Mouse (Mus musculus): ENCODE measurements around the gene 1700123O20Rik. TPM values are rescaled to one million over a fixed set of nuclear protein-coding genes. Genes with fewer than 3 reads are reported as not detected.

Gene 1700123O20Rik
- 63.8 TPM for polyA plus RNA-seq (2017; shearing (Covaris generic))

DNA sequence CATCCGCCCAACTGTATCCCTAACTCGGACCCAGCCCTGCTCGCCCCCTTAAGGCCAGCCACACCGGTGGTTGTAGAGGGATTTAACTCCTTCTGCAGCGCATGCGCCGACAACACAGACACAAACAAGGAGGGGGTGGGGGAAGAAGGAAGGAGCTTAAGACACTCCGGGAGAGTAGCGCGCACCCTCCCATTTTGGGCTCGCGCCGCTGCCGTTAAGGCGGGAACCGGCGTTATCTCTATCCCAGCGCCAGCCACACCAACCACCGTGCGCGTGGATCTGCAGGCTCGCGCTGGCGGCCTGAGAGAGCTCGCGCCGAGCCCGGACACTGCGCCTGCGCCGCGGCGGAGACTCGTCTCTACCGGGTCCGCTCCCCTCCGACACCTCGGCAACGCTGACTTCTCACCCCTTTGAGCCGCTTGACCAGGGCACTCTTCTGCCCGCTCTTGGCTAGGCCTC, at the start of gene 1700123O20Rik:
TSS of gene 1700123O20Rik (plus strand) at position 154 of the 459 bp plus-strand sequence.

DNA sequence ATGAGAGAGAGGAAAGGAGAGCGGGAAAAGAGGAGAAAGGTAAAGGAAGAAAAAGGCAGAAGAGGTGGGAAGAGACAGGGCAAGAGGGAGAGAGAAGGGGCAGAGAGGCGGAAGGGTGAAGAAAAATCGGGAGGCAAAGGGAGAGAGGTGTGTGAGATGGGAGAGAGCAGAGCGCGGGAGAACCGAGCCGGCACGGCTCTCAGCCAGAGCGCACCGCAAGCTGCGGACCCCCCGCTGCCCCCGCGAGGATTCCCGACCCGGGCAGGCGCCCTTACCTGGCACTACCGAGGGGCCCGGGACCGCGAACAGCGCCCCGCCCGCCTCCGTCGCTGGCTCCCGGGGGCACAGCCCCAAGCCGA, 45.1 kb upstream of the 1700123O20Rik start, which contains the start of gene Gm17606:
TSS of gene Gm17606 (plus strand) at position 7 of the 359 bp plus-strand sequence.

DNA sequence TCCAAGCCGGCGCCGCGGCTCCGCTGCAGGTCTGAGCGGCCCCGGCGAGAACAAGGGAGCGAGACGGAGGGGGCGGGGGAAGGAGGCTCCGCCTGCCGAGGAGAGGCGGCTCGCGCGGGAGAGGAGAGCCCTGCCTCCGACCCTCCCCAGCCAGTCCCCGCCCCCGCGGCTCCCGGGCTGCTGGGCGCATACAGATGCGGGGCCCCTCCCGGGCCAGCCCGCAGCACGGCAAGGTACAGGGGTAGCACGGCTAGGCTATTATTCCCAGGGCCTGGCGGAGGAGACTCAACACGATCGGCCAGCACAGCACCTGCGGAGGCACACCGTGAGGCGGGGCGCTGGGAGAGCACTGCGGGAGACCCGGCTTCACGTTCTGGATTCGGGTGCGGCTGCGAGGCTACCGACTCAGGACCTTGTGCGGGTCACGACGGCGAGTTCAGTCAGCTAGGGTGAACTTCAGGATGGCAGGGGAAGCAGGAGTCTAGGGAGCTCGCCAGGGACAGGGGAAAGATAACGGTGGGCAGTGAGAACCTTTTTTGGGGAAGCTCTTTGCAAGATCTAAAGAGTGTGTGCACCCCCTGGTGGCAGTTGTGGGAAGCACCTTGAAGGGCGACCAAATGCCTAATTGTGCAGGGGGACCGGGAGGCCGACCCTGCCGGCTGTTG, 44.6 kb upstream of the 1700123O20Rik start, which contains the start of gene Cdh24:
TSS of gene Cdh24 (minus strand) at position 60 of the 665 bp plus-strand sequence.

DNA sequence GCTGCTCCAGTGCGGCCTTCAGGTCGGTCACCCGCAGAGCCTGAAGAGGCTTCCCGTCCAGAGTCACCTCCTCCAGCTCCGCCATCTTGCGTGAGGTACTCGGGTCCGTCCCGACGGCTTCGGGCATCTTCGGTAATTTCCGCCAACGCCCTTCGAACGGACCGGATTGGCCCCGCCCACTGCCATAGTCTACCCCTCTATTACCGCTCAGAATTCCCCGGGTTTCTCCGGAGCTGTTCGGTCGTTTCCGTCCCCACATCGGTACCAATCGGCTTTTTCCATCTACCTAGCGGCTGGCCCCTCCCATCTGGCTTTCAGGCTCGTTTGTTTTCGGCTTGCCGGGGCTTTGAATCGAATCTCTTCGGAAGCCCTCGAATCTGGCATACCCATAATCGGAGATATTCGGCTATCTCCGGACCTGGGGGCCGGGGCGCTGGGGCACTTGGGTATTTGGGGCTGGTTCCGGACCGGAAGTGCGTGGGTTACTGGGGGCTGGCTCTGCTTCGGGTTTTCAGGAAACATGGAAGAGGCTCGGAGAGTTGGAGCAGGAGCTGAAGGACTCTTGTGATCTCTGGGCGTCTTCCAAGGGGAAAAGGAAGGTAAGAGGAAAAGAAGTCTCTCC, 617 bp downstream of the 1700123O20Rik start, which contains the start of gene Acin1:
TSS of gene Acin1 (minus strand) at position 410 of the 622 bp plus-strand sequence.

DNA sequence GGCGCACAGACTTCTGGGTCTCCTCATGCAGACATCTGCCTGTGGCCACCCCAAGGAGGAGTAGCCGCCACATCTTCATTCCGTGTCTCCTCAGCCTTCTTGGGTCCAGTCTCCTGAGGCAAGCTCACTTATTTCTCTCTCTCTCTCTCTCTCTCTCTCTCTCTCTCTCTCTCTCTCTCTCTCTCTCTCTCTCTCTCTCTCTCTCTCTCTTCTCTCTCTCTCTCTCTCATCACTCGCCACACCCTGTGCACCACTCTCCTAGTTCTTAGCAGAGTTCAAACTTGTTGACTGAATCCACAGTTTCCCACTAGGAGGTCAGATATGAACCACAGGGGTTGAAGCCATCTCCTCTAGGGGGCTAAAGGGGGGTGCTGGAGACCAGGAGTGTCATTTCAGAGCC, 12.7 kb downstream of the 1700123O20Rik start, which contains the start of gene Gm29776:
TSS of gene Gm29776 (minus strand) at position 101 of the 400 bp plus-strand sequence.

DNA sequence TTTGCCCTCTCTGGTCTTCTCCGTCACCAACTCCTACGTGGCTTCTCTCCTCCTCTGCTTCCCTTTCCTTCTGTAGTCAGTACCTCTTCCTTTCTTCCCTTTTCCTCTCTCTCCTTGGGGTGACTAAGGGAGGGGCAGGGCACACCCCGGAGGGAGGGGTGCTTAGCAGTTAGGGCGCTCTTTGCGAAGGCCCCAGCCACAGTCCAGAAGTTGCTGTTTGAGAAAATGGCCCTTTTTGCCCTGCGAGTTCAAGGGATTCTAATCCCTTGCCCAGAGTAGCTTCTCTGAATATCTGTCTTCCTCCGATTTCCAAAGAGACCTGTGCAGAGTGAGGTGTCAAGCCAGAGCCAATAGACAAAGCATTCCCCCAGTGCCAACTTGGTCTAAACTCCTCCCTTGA, 26.1 kb downstream of the 1700123O20Rik start, which contains the start of gene Cebpe:
TSS of gene Cebpe (minus strand) at position 101 of the 400 bp plus-strand sequence.

Other genes starting within 250 kb of the 1700123O20Rik start
- gene Lrp10, start 222.1 kb upstream of the 1700123O20Rik start, polyA plus RNA-seq (2017; shearing (Covaris generic)), result 246 TPM
- gene Rem2, start 210.1 kb upstream of the 1700123O20Rik start, polyA plus RNA-seq (2017; shearing (Covaris generic)), result not detected
- 29.7 TPM for gene Prmt5, start 168.7 kb upstream of the 1700123O20Rik start, polyA plus RNA-seq (2017; shearing (Covaris generic))
- 31.6 TPM for gene Haus4, start 131.6 kb upstream of the 1700123O20Rik start, polyA plus RNA-seq (2017; shearing (Covaris generic))
- gene Ajuba, start 108.7 kb upstream of the 1700123O20Rik start, polyA plus RNA-seq (2017; shearing (Covaris generic)), result 0.40 TPM
- 1.2 TPM for gene 4931414P19Rik, start 80.2 kb upstream of the 1700123O20Rik start, polyA plus RNA-seq (2017; shearing (Covaris generic))
- gene Psmb5, start 68.2 kb upstream of the 1700123O20Rik start, polyA plus RNA-seq (2017; shearing (Covaris generic)), result 123 TPM
- gene Psmb11, start 64.8 kb upstream of the 1700123O20Rik start, polyA plus RNA-seq (2017; shearing (Covaris generic)), result 0.09 TPM
- gene Gm17606, start 45.3 kb upstream of the 1700123O20Rik start, polyA plus RNA-seq (2017; shearing (Covaris generic)), result not detected
- 2.3 TPM for gene Cdh24, start 44.9 kb upstream of the 1700123O20Rik start, polyA plus RNA-seq (2017; shearing (Covaris generic))
- 84.6 TPM for gene Acin1, start 715 bp downstream of the 1700123O20Rik start, polyA plus RNA-seq (2017; shearing (Covaris generic))
- gene Gm29776, start 12.6 kb downstream of the 1700123O20Rik start, polyA plus RNA-seq (2017; shearing (Covaris generic)), result 0.20 TPM
- not detected for gene Cebpe, start 26.0 kb downstream of the 1700123O20Rik start, polyA plus RNA-seq (2017; shearing (Covaris generic))
- gene Slc7a8, start 95.7 kb downstream of the 1700123O20Rik start, polyA plus RNA-seq (2017; shearing (Covaris generic)), result 0.09 TPM
- gene Rnf212b, start 127.9 kb downstream of the 1700123O20Rik start, polyA plus RNA-seq (2017; shearing (Covaris generic)), result not detected
- gene Homez, start 184.7 kb downstream of the 1700123O20Rik start, polyA plus RNA-seq (2017; shearing (Covaris generic)), result 5.7 TPM
- gene Ppp1r3e, start 191.3 kb downstream of the 1700123O20Rik start, polyA plus RNA-seq (2017; shearing (Covaris generic)), result 1.5 TPM
- gene Bcl2l2, start 197.2 kb downstream of the 1700123O20Rik start, polyA plus RNA-seq (2017; shearing (Covaris generic)), result not detected
- gene Gm20521, start 197.2 kb downstream of the 1700123O20Rik start, polyA plus RNA-seq (2017; shearing (Covaris generic)), result not detected
- gene Pabpn1, start 206.3 kb downstream of the 1700123O20Rik start, polyA plus RNA-seq (2017; shearing (Covaris generic)), result 162 TPM
- gene Slc22a17, start 226.9 kb downstream of the 1700123O20Rik start, polyA plus RNA-seq (2017; shearing (Covaris generic)), result 1.5 TPM
- 0.26 TPM for gene Efs, start 239.9 kb downstream of the 1700123O20Rik start, polyA plus RNA-seq (2017; shearing (Covaris generic))
- 0.37 TPM for gene Il25, start 246.5 kb downstream of the 1700123O20Rik start, polyA plus RNA-seq (2017; shearing (Covaris generic))